Mouse (Mus musculus) liver, embryonic 14.5 days (tissue): ENCODE results near the gene Srbd1.

Experiments
- CTCF ChIP-seq: IDR thresholded peaks from 2 replicates; pipeline ENCODE4 v1.5.1; 2016; ENCODE audit warnings: antibody characterized with exemption, low read depth, control low read depth
- EP300 ChIP-seq: IDR thresholded peaks from 2 replicates; pipeline ENCODE4 v1.6.1; 2016; ENCODE audit warnings: antibody characterized with exemption, low read depth

- TF ChIP-seq CTCF (no peak), EP300 (no peak)
These were observed 31.7 kb upstream of the Srbd1 start for GRCm38 (mm10) chr17:86176722-86177121.
